8 mouse cellular contexts compared by ENCODE assay signal in the genomic region with DNA sequence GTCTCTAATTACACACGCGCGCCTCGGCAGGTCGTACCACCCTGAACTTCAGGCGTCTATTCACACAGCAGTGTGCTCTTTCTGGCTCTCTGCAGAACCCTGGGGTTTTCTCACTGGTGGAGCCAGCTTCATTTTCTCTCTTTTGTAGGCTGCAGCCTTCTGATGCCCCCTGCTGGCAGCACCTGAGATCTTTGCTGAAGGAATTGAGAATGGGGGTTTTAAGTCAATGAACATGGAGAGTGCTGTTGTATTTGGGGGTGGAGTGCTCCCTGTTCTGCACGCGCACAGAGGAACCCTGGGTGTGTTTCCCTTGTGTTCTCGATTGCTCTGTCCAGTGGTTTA. TPM values are rescaled to one million over a fixed set of nuclear protein-coding genes. Genes with fewer than 3 reads are reported as not detected.
DNase-seq lines count a peak whose midpoint lies in the region; ATAC-seq and TF ChIP-seq lines count a peak whose summit lies in the region.

No protein-coding gene starts in this region.

- H3K36me3 ChIP-seq in CH12.LX (replicated peaks in 1 of 2; ENCODE audit: control insufficient read depth in 1 of 2, insufficient read depth in 1 of 2, low read length in 1 of 2): no peaks in the 10 kb centered on the region
- H3K36me3 ChIP-seq in forebrain, embryonic 14.5 days (ENCODE audit: control insufficient read depth, insufficient read depth, low read length): no peaks in the 10 kb centered on the region

- intact Hi-C loops in heart, postnatal 14 days (cut with DNase I): loop anchor here (1.0 to 2.0 kb wide), 2 partner anchors 301 to 431 kb away; no protein-coding TSS in a partner anchor

- TF ChIP-seq RAD21 in CH12.LX (IDR thresholded peaks at IDR 0.05; ENCODE audit: low read depth, low read length): peak; percentile 57

- TF ChIP-seq EP300 in CH12.LX (IDR thresholded peaks at IDR 0.05; ENCODE audit: low read length): no peak

- dilution Hi-C loops in CH12.LX (cut with MboI; ENCODE audit: extremely low pct_ligation_motif_present, extremely low pct_unique_long_range_greater_than_20kb, low sequenced_read_pairs): no loop called here

- ATAC-seq in forebrain, embryonic 14.5 days: peak; percentile 85

- no peak overlapping the region for H3K4me3 ChIP-seq in CH12.LX (replicated peaks in 1 of 3; ENCODE audit: low read depth in 2 of 3, low read length in 2 of 3, poor library complexity in 1 of 3)
- H3K4me3 ChIP-seq in forebrain, embryonic 14.5 days (ENCODE audit: low read depth, low read length): no peak overlapping the region

- no peak for TF ChIP-seq POLR2A in CH12.LX (IDR thresholded peaks at IDR 0.05; ENCODE audit: low read depth, low read length)

- H3K79me2 ChIP-seq in CH12.LX (replicated peaks; ENCODE audit: control insufficient read depth, extremely low read depth, insufficient read depth, poor library complexity, severe bottlenecking): no peaks in the 10 kb centered on the region

- H3K9me3 ChIP-seq in CH12.LX (replicated peaks; ENCODE audit: low read length): peaks cover 2% of the 10 kb centered on the region
- H3K9me3 ChIP-seq in forebrain, embryonic 14.5 days (replicated peaks; ENCODE audit: control insufficient read depth, low read length): no peaks in the 10 kb centered on the region

- H3K27ac ChIP-seq in CH12.LX (ENCODE audit: insufficient read depth, low read depth): no peak overlapping the region
- no peak overlapping the region; the same call in 1 of the 2 replicates for H3K27ac ChIP-seq in forebrain, embryonic 14.5 days (ENCODE audit: low read depth, low read length)

- in situ Hi-C loops in CH12.LX (cut with MboI; ENCODE audit: low pct_ligation_motif_present, low pct_unique_long_range_greater_than_20kb, low sequenced_read_pairs): no loop called here

- H3K9ac ChIP-seq in CH12.LX (ENCODE audit: insufficient read depth, low read depth): no peak overlapping the region
- H3K9ac ChIP-seq in forebrain, embryonic 14.5 days (ENCODE audit: low read length): no peak overlapping the region

- DNase-seq in CH12.LX (ENCODE audit: extremely low read depth): peak; percentile 82
- peak; percentile 71 for DNase-seq in c-Kit-positive CD71-negative TER-119-negative erythroid progenitor cells, embryonic 14.5 days (ENCODE audit: low read depth)
- DNase-seq in forebrain, embryonic 14.5 days (ENCODE audit: low spot score): peak; percentile 93
- peak; percentile 76 to 84 for DNase-seq in heart, postnatal 14 days
- peak; percentile 78 to 91 for DNase-seq in layer of hippocampus, adult 18-20 months (ENCODE audit: low spot score in 2 of 2)
- peak; percentile 57 to 68 for DNase-seq in lung, adult 18-20 months
- peak; percentile 49 for DNase-seq in ovary, postnatal 10 days (ENCODE audit: low spot score)
- peak; percentile 66 for DNase-seq in thymus, postnatal 0 days (ENCODE audit: low spot score)

- peaks cover 0 to 5% of the 10 kb centered on the region in 2 experiments; a peak in 2 of 4 replicates for H3K4me1 ChIP-seq in CH12.LX (ENCODE audit: control insufficient read depth in 1 of 2, insufficient read depth in 2 of 2)
- H3K4me1 ChIP-seq in forebrain, embryonic 14.5 days (ENCODE audit: control insufficient read depth, insufficient read depth, low read length): peaks cover 5% of the 10 kb centered on the region

- H3K4me2 ChIP-seq in CH12.LX (ENCODE audit: insufficient read depth, low read depth, poor library complexity, severe bottlenecking): no peak overlapping the region
- peak overlapping the region; percentile 37 for H3K4me2 ChIP-seq in forebrain, embryonic 14.5 days (ENCODE audit: low read length)

- peak; percentile 18 to 73; a peak in 2 of 4 replicates for TF ChIP-seq CTCF in CH12.LX (conservative IDR thresholded peaks at IDR 0.05 in 1 of 2, IDR thresholded peaks at IDR 0.05 in 1 of 2; ENCODE audit: low read depth in 2 of 2, low read length in 2 of 2)

- H3K27me3 ChIP-seq in CH12.LX (replicated peaks): no peaks in the 10 kb centered on the region
- no peaks in the 10 kb centered on the region for H3K27me3 ChIP-seq in forebrain, embryonic 14.5 days (replicated peaks; ENCODE audit: control insufficient read depth, insufficient read depth, low read length)

- under 1% methylated on average over 9 of the region's 9 CpGs for whole genome bisulfite sequencing in forebrain, embryonic 14.5 days

TF ChIP-seq in CH12.LX, 34 proteins besides CTCF, POLR2A, EP300 and RAD21:
- TF ChIP-seq ZKSCAN1 (IDR thresholded peaks at IDR 0.05; ENCODE audit: borderline replicate concordance, low read depth, low read length) (no peak), HCFC1 (IDR thresholded peaks at IDR 0.05; ENCODE audit: low read depth, low read length) (no peak), SMC3 (IDR thresholded peaks at IDR 0.05; ENCODE audit: low read depth, low read length) (peak; percentile 59)

RNA-seq across cellular contexts. Expression of a gene that starts 21.2 kb away (rescaled TPM):
- total RNA-seq in CH12.LX (2012; rRNA removed): not detected in 2 replicates
- total RNA-seq in CH12.LX (2014; rRNA removed): not detected in 2 replicates
- polyA plus RNA-seq in CH12.LX (2012; ENCODE audit: insufficient read length, low read depth): not detected in 2 replicates
- polyA plus RNA-seq in forebrain, embryonic 14.5 days (2014; fragmentation: Nextera tagmentation; extraction: Ambion mirVana): not detected in 2 replicates
- total RNA-seq in heart, postnatal 14 days (2021): not detected
- under 1 TPM; 0.13 to 0.20 TPM for total RNA-seq in layer of hippocampus, adult 18-20 months (2021)
- polyA plus RNA-seq in thymus, postnatal 0 days (2015; fragmentation: Nextera tagmentation; extraction: Ambion mirVana): 0.03 and 0.05 TPM in 2 replicates
